Mouse (Mus musculus) testis, adult 2 months (tissue): Measurements from ENCODE around the gene Deaf1.

Experiments
- CTCF ChIP-seq: fragments of 200-500 bp; IDR thresholded peaks from 2 replicates; pipeline ENCODE4 v1.5.1; 2012; ENCODE audit warnings: low read depth, mild to moderate bottlenecking, inconsistent platforms, low read length, moderate library complexity; ENCODE audit not compliant: control insufficient read depth, insufficient read depth, insufficient replicate concordance
- POLR2A ChIP-seq: fragments of 200-500 bp; IDR thresholded peaks from 2 replicates; pipeline ENCODE4 v1.6.1; 2012; ENCODE audit warnings: low read depth, mild to moderate bottlenecking, inconsistent platforms, low read length, moderate library complexity; ENCODE audit not compliant: control insufficient read depth

DNA sequence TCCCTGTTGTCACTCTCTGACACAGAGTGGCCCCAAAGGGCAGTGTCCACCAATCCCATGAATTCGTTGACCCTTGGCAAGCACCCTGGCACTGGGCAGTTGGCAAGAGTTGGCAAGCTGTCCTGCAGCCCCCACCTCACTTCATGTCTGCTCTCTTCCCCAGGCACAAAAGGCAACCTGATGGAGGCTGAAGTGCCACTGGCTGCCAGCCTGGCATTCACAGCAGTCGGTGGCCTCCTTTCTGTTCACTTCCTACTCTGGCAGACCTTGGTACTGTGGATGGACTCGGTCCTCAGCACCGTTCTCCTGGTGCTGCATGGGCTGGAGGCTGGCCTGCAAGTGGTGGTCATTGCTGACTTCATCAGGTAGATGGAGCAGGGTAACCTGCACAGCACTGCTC lies 8.2 kb upstream of the Deaf1 start:
- TF ChIP-seq POLR2A (no peak), CTCF (no peak)
